Mouse (Mus musculus) heart, postnatal 14 days (tissue): Measurements from ENCODE around the gene Rftn2. TPM values are rescaled to one million over a fixed set of nuclear protein-coding genes. Genes with fewer than 3 reads are reported as not detected.
A peak's percentile ranks its signal among the peaks of the same experiment; 100 is the strongest.

Source experiments
- DNase-seq, 2 experiments: peaks; one replicate each; pipeline ENCODE4 v3.0.0; 2021 to 2022
- intact Hi-C: fragments of 180-260 bp; cut with DNase I; formaldehyde crosslinking; loops from one replicate; pipeline ENCODE4 v1.15.1; 2025
- total RNA-seq, 2 experiments: library from RNA; stranded (reverse); gene quantifications; 2 replicates each; pipeline ENCODE4 v1.2.3; 2021

Rftn2 gene
- total RNA-seq, 2 experiments from 2014 or later = 10.6 to 11.9 TPM

GRCm38 (mm10) chr1:55213936-55214335, 12.6 kb downstream of the Rftn2 start:
- DNase-seq = no peak
- intact Hi-C loops = no loop called here

GRCm38 (mm10) chr1:55213475-55213874, 13.1 kb downstream of the Rftn2 start:
- DNase-seq = no peak
- intact Hi-C loops = no loop called here

- no peak for DNase-seq
- intact Hi-C loops = no loop called here
Observed at GRCm38 (mm10) chr1:55212771-55213170, 13.8 kb downstream of the Rftn2 start.

GRCm38 (mm10) chr1:55211081-55211480, 15.5 kb downstream of the Rftn2 start:
- no peak for DNase-seq
- intact Hi-C loops = no loop called here

GRCm38 (mm10) chr1:55210202-55210965, 16.2 kb downstream of the Rftn2 start:
- intact Hi-C loops = no loop called here
- DNase-seq = no peak

- intact Hi-C loops = no loop called here
- no peak for DNase-seq
Observed at GRCm38 (mm10) chr1:55208500-55209140, 18.0 kb downstream of the Rftn2 start.

- intact Hi-C loops = no loop called here
- no peak for DNase-seq
Observed at GRCm38 (mm10) chr1:55207561-55207960, 19.0 kb downstream of the Rftn2 start.

GRCm38 (mm10) chr1:55205808-55206327, 20.7 kb downstream of the Rftn2 start:
- intact Hi-C loops = no loop called here
- no peak for DNase-seq

GRCm38 (mm10) chr1:55201850-55202752, 24.5 kb downstream of the Rftn2 start:
- intact Hi-C loops = no loop called here
- DNase-seq = peak; percentile 61 to 71

- DNase-seq = no peak
- intact Hi-C loops = no loop called here
Observed at GRCm38 (mm10) chr1:55198719-55199118, 27.9 kb downstream of the Rftn2 start.

- intact Hi-C loops = no loop called here
- DNase-seq = no peak
Observed at GRCm38 (mm10) chr1:55196327-55197003, 30.1 kb downstream of the Rftn2 start.

GRCm38 (mm10) chr1:55195021-55195420, 31.6 kb downstream of the Rftn2 start:
- intact Hi-C loops = no loop called here
- no peak for DNase-seq

- DNase-seq = no peak
- intact Hi-C loops = loop anchor here (5.0 kb wide), 1 partner anchor 33 kb away; the partner anchor contains the start of gene Rftn2
Observed at GRCm38 (mm10) chr1:55194064-55194915, 32.3 kb downstream of the Rftn2 start.

- peak; percentile 65 to 67 for DNase-seq
- intact Hi-C loops = loop anchor here (5.0 kb wide), 1 partner anchor 34 kb away; the partner anchor contains the start of gene Rftn2
Observed at GRCm38 (mm10) chr1:55193316-55193715, 33.3 kb downstream of the Rftn2 start.

GRCm38 (mm10) chr1:55192824-55193223, 33.8 kb downstream of the Rftn2 start:
- intact Hi-C loops = loop anchor here (5.0 kb wide), 1 partner anchor 34 kb away; the partner anchor contains the start of gene Rftn2
- DNase-seq = peak; percentile 22 to 46

- intact Hi-C loops = loop anchor here (5.0 kb wide), 1 partner anchor 35 kb away; the partner anchor contains the start of gene Rftn2
Observed at GRCm38 (mm10) chr1:55192015-55192414, 34.6 kb downstream of the Rftn2 start.

GRCm38 (mm10) chr1:55186592-55187210, 39.9 kb downstream of the Rftn2 start:
- intact Hi-C loops = no loop called here
- no peak for DNase-seq

More at GRCm38 (mm10) chr1:55192015-55192414, 34.6 kb downstream of the Rftn2 start:
- DNase-seq = no peak

- DNase-seq = no peak
- intact Hi-C loops = no loop called here
Observed at GRCm38 (mm10) chr1:55185718-55186117, 40.9 kb downstream of the Rftn2 start.
